Mouse (Mus musculus) limb, embryonic 12.5 days (tissue): ENCODE data around the gene Rmnd5b. TPM values are rescaled to one million over a fixed set of nuclear protein-coding genes. Genes with fewer than 3 reads are reported as not detected.
A peak's percentile ranks its signal among the peaks of the same experiment; 100 is the strongest.

Experiments used
- ATAC-seq: fragments of 200-750 bp; cut with Nextera tagmentation; 2 replicates; pipeline ENCODE4 v1.8.0; 2017; ENCODE audit warnings: low read depth, moderate TSS enrichment; ENCODE audit not compliant: insufficient number of reproducible peaks, insufficient read depth, low FRiP score, low TSS enrichment
- H3K27ac ChIP-seq: fragments of 300-500 bp; sonication (generic); 2 replicates; pipeline ENCODE4 v1.5.1; 2016; ENCODE audit warnings: mild to moderate bottlenecking, moderate library complexity
- H3K27me3 ChIP-seq: fragments of 300-500 bp; sonication (generic); 2 replicates; pipeline ENCODE4 v1.6.1; 2016; ENCODE audit warnings: mild to moderate bottlenecking, moderate library complexity
- H3K36me3 ChIP-seq: fragments of 300-500 bp; sonication (generic); 2 replicates; pipeline ENCODE4 v1.6.1; 2016; ENCODE audit warnings: mild to moderate bottlenecking, moderate library complexity
- H3K4me1 ChIP-seq: fragments of 300-500 bp; sonication (generic); replicated peaks from 2 replicates; pipeline ENCODE4 v1.6.1; 2016
- H3K4me2 ChIP-seq: fragments of 300-500 bp; sonication (generic); 2 replicates; pipeline ENCODE4 v1.6.1; 2016; ENCODE audit warnings: mild to moderate bottlenecking, moderate library complexity
- H3K4me3 ChIP-seq: fragments of 300-500 bp; sonication (generic); replicated peaks from 2 replicates; pipeline ENCODE4 v1.5.1; 2016; ENCODE audit warnings: mild to moderate bottlenecking
- H3K9ac ChIP-seq: fragments of 300-500 bp; sonication (generic); replicated peaks from 2 replicates; pipeline ENCODE4 v1.6.1; 2016; ENCODE audit warnings: mild to moderate bottlenecking, moderate library complexity
- H3K9me3 ChIP-seq: fragments of 300-500 bp; sonication (generic); 2 replicates; pipeline ENCODE4 v1.6.1; 2016; ENCODE audit warnings: mild to moderate bottlenecking, moderate library complexity
- WGBS: fragments of 180-500 bp; shearing (Covaris S2); methylation state at CpG from one replicate; pipeline ENCODE4 v1.1.7; 2016; 5-methylcytosine and 5-hydroxymethylcytosine counted together
- polyA plus RNA-seq: library from polyadenylated mRNA; unstranded; fragments of >200 nt; fragmentation: Nextera tagmentation; extraction: Ambion mirVana; gene quantifications from 2 replicates; pipeline ENCODE4 v1.2.1, GENCODE M21; 2016

Rmnd5b gene
- polyA plus RNA-seq, 1 experiment from 2014 or later: 41.5 TPM

DNA sequence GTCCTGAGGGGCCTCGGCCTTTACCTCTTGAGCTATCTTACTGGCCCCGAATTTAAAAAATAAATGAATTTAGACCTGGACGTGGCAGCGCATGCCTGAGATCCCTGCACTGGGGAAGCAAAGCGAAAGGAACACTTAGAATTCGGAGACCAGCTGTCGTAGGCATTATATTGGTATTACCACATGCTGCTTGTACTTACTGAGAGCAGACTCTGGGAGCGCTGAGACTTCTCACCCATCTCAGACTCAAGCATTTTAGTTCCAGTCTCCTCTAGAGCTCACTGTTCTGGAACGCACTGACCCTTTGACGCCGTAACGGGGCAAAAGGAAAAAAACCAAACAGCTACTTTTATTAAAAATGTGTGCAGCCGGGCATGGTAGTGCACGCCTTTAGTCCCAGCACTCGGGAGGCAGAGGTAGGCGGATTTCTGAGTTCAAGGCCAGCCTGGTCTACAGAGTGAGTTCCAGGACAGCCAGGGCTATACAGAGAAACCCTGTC lies 26.2 kb upstream of the Rmnd5b start:
- H3K27me3 ChIP-seq: no peaks in the 10 kb centered on the region
- no peak overlapping the region for H3K4me3 ChIP-seq
- no peak overlapping the region for H3K27ac ChIP-seq
- no peaks in the 10 kb centered on the region for H3K36me3 ChIP-seq
- no peak for ATAC-seq
- no peaks in the 10 kb centered on the region for H3K9me3 ChIP-seq
- WGBS: 79% methylated on average over 16 of the region's 16 CpGs
- peaks cover 20% of the 10 kb centered on the region for H3K4me1 ChIP-seq
- no peak overlapping the region for H3K9ac ChIP-seq
- H3K4me2 ChIP-seq: no peak overlapping the region

GRCm38 (mm10) chr11:51658705-51659104 lies 23.0 kb upstream of the Rmnd5b start:
- H3K9ac ChIP-seq: no peak overlapping the region
- no peak overlapping the region for H3K4me2 ChIP-seq
- ATAC-seq: peak; percentile 40; the same call in 1 of the 2 replicates
- H3K4me3 ChIP-seq: no peak overlapping the region
- 42% methylated on average over 6 of the region's 6 CpGs for WGBS
- H3K27ac ChIP-seq: peak overlapping the region; percentile 69
- H3K4me1 ChIP-seq: peaks cover 23% of the 10 kb centered on the region
- no peaks in the 10 kb centered on the region for H3K9me3 ChIP-seq
- H3K36me3 ChIP-seq: no peaks in the 10 kb centered on the region
- no peaks in the 10 kb centered on the region for H3K27me3 ChIP-seq

DNA sequence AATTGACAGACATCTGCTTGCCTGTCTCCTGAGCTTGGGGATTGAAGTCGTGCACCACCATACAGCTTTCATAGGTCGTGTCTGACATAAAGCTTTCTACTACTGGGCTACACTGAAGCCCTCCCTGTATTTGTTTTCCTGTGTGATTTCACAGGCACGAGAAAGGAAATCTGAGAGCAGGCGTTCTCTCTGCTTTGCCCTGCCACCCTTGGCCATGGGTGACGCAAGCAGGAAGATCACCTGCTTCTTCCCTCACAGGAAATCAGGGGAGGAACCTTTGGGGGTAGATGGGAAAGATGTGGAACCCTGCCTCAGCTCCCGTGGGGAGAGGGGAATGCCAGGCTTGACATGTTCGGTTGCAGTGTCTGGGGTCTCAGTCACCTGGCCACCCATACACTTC lies 22.6 kb upstream of the Rmnd5b start:
- 47% methylated on average over 7 of the region's 7 CpGs for WGBS
- H3K4me3 ChIP-seq: no peak overlapping the region
- H3K4me2 ChIP-seq: no peak overlapping the region
- H3K27me3 ChIP-seq: no peaks in the 10 kb centered on the region
- no peak overlapping the region for H3K9ac ChIP-seq
- ATAC-seq: 0 out of 2 replicates have a peak, but pooled peaks have one; percentile 53
- no peaks in the 10 kb centered on the region for H3K36me3 ChIP-seq
- H3K27ac ChIP-seq: peak overlapping the region; percentile 69
- peaks cover 23% of the 10 kb centered on the region for H3K4me1 ChIP-seq
- no peaks in the 10 kb centered on the region for H3K9me3 ChIP-seq

DNA sequence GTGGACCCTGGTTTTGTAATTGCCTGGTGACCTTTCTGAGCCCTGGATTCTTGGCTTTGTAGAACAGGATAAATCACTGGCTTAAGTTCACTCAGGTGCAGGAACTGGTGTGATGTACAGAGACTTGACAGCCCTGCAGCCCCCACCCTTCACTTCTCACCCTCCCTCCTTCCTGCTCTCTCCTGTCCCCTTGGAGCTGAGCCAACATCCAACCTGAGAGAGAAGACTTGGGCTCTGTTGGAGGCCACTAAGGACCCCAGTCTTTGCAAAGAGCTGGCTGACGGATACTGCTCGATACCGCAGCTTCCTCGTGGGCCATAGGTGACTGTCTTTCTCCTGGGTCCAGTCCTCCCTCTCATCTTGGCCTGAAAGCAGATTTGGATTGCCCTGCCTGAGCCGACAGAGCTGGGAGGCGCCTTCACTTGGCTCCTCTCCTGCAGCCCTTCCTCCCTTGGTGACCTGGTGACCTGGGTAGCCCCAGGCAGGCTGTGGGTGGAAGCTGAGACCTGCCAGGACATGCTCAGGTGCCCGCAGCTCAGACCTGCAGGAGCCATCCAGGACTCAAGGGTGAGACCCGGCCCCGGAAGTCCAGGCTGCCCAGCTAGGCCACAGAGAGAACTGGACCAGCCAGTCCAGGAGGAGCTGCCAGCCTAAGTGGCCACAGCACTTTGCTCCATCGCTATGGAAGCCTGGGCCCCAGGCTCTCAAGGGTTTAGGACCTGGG lies 21.3 kb upstream of the Rmnd5b start:
- Histone ChIP-seq H3K4me2 (no peak overlapping the region), H3K4me3 (no peak overlapping the region), H3K27ac (no peak overlapping the region), H3K9me3 (no peaks in the 10 kb centered on the region; the same call in 1 of the 2 replicates), H3K36me3 (no peaks in the 10 kb centered on the region), H3K27me3 (no peaks in the 10 kb centered on the region), H3K9ac (no peak overlapping the region), H3K4me1 (peaks cover 23% of the 10 kb centered on the region)
- 78% methylated on average over 10 of the region's 10 CpGs for WGBS
- ATAC-seq: no peak

GRCm38 (mm10) chr11:51654891-51655290 lies 19.2 kb upstream of the Rmnd5b start:
- ATAC-seq: no peak
- H3K27me3 ChIP-seq: peaks cover 4% of the 10 kb centered on the region; the same call in 1 of the 2 replicates
- WGBS: 96% methylated on average over 3 of the region's 3 CpGs
- no peak overlapping the region for H3K27ac ChIP-seq
- H3K36me3 ChIP-seq: no peaks in the 10 kb centered on the region
- H3K4me3 ChIP-seq: no peak overlapping the region
- H3K9ac ChIP-seq: no peak overlapping the region
- peaks cover 34% of the 10 kb centered on the region for H3K4me1 ChIP-seq
- no peaks in the 10 kb centered on the region; the same call in 1 of the 2 replicates for H3K9me3 ChIP-seq
- no peak overlapping the region for H3K4me2 ChIP-seq

DNA sequence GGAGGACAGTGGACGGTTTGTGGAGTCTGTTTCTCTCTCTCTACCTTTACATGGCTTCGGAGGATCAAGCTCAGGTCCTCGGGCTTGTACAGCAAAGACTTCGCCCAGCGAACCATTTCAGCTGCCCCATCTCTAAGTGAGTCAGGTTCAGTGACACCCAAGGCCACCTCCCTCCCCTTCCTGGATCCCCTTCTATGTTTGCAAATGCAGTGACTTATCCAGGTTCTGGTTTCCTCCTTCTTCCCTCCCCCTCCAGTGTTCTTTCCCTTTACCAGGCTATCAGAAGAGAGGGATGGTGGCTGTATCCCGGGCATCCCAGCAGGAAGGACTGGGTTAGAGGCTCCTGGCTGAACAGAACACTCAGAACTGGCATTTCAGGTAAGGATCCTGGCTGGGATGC lies 18.0 kb upstream of the Rmnd5b start:
- no peaks in the 10 kb centered on the region; the same call in 1 of the 2 replicates for H3K9me3 ChIP-seq
- no peaks in the 10 kb centered on the region for H3K36me3 ChIP-seq
- H3K4me2 ChIP-seq: no peak overlapping the region
- peaks cover 38% of the 10 kb centered on the region for H3K4me1 ChIP-seq
- no peak overlapping the region; the same call in 1 of the 2 replicates for H3K9ac ChIP-seq
- H3K27ac ChIP-seq: no peak overlapping the region
- no peak for ATAC-seq
- H3K4me3 ChIP-seq: no peak overlapping the region
- H3K27me3 ChIP-seq: peaks cover 5% of the 10 kb centered on the region; the same call in 1 of the 2 replicates
- 80% methylated on average over 6 of the region's 6 CpGs for WGBS

DNA sequence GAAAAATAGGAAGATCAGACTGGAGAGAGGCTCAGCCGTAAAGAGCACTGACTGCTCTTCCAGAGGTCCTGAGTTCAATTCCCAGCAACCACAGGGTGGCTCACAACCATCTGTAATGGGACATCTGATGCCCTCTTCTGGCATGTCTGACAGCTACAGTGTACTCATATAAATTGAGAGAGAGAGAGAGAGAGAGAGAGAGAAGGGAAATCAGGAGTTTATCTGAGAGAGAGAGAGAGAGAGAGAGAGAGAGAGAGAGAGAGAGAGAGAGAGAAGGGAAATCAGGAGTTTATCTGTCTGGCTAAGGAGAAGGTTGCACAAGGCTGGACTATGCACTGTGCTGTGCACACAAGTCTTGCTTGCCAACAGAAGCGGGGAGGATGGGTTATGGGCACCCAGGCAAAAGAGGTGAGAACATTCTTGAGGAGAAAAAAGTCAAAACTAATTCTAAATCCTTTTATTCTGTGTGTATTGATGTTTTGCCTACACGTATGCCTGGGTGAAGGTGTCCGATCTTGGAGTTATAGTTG lies 17.3 kb upstream of the Rmnd5b start:
- no peak overlapping the region for H3K27ac ChIP-seq
- H3K27me3 ChIP-seq: peaks cover 5% of the 10 kb centered on the region; the same call in 1 of the 2 replicates
- ATAC-seq: no peak
- no peaks in the 10 kb centered on the region; the same call in 1 of the 2 replicates for H3K9me3 ChIP-seq
- 95% methylated on average over 4 of the region's 4 CpGs for WGBS
- no peak overlapping the region for H3K4me2 ChIP-seq
- H3K36me3 ChIP-seq: no peaks in the 10 kb centered on the region
- no peak overlapping the region for H3K4me3 ChIP-seq
- peaks cover 38% of the 10 kb centered on the region for H3K4me1 ChIP-seq
- H3K9ac ChIP-seq: no peak overlapping the region

- Histone ChIP-seq H3K4me3 (peak within 1 kb of the TSS; percentile 70), H3K4me1 (peaks cover 44% of the 10 kb centered on the region), H3K9me3 (no peaks in the 10 kb centered on the region; the same call in 1 of the 2 replicates), H3K4me2 (peak within 1 kb of the TSS; percentile 93), H3K27ac (peak within 1 kb of the TSS; percentile 67), H3K36me3 (no peaks in the 10 kb centered on the region; the same call in 1 of the 2 replicates), H3K9ac (peak within 1 kb of the TSS; percentile 81), H3K27me3 (peaks cover 5% of the 10 kb centered on the region; the same call in 1 of the 2 replicates)
- ATAC-seq: peak; percentile 44; the same call in 1 of the 2 replicates
- WGBS: 2% methylated on average over 70 of the region's 70 CpGs
These were observed 15.2 kb upstream of the Rmnd5b start, which contains the start of the genes N4bp3 and D930048N14Rik for GRCm38 (mm10) chr11:51650691-51651515. N4bp3 (minus strand) TSS chr11:51650842. D930048N14Rik (plus strand) TSS chr11:51650954.

- Histone ChIP-seq H3K4me1 (peaks cover 44% of the 10 kb centered on the region), H3K9ac (peak overlapping the region; percentile 81), H3K4me3 (peak overlapping the region; percentile 70), H3K9me3 (no peaks in the 10 kb centered on the region; the same call in 1 of the 2 replicates), H3K27ac (peak overlapping the region; percentile 67), H3K4me2 (peak overlapping the region; percentile 93), H3K27me3 (peaks cover 5% of the 10 kb centered on the region; the same call in 1 of the 2 replicates), H3K36me3 (peaks cover 6% of the 10 kb centered on the region)
- 0 out of 2 replicates have a peak, but pooled peaks have one; percentile 13 for ATAC-seq
- WGBS: under 1% methylated on average over 25 of the region's 30 CpGs
These were observed 14.6 kb upstream of the Rmnd5b start for GRCm38 (mm10) chr11:51650261-51650660.

DNA sequence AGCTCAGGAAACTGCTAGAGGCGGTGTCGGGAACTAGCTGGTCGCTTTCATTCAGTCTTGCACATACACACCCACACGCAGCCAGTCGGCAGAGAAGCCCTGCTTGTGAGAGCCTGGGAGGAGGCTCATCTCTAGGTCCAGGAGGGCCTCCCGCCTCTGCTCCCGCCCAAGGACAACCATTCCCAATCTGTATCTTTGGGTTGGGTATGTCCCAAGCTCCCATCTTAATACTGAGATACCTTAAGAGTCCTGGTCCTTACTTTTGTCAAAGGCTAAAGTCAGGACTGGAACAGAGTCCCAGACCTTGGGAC lies 14.1 kb upstream of the Rmnd5b start:
- peaks cover 11% of the 10 kb centered on the region for H3K36me3 ChIP-seq
- peaks cover 44% of the 10 kb centered on the region for H3K4me1 ChIP-seq
- no peak for ATAC-seq
- H3K27ac ChIP-seq: peak overlapping the region; percentile 67
- peak overlapping the region; percentile 81 for H3K9ac ChIP-seq
- H3K27me3 ChIP-seq: peaks cover 5% of the 10 kb centered on the region; the same call in 1 of the 2 replicates
- 4% methylated on average over 7 of the region's 7 CpGs for WGBS
- peak overlapping the region; percentile 93 for H3K4me2 ChIP-seq
- H3K4me3 ChIP-seq: peak overlapping the region; percentile 70
- no peaks in the 10 kb centered on the region; the same call in 1 of the 2 replicates for H3K9me3 ChIP-seq
